Mouse (Mus musculus) midbrain, embryonic 15.5 days (tissue): ENCODE data around the gene Map3k19. TPM values are rescaled to one million over a fixed set of nuclear protein-coding genes. Genes with fewer than 3 reads are reported as not detected.

Experiments
- ATAC-seq: fragments of 200-750 bp; cut with Nextera tagmentation; replicated peaks from 2 replicates; pipeline ENCODE4 v1.8.0; 2017; ENCODE audit warnings: moderate TSS enrichment
- H3K27ac ChIP-seq: fragments of 300-500 bp; sonication (generic); 2 replicates; pipeline ENCODE4 v1.5.1; 2015; ENCODE audit warnings: mild to moderate bottlenecking, inconsistent platforms
- H3K27me3 ChIP-seq: fragments of 300-500 bp; sonication (generic); replicated peaks from 2 replicates; pipeline ENCODE4 v1.6.1; 2015; ENCODE audit warnings: inconsistent platforms
- H3K36me3 ChIP-seq: fragments of 300-500 bp; sonication (generic); replicated peaks from 2 replicates; pipeline ENCODE4 v1.6.1; 2015; ENCODE audit warnings: inconsistent platforms
- H3K4me1 ChIP-seq: fragments of 300-500 bp; sonication (generic); 2 replicates; pipeline ENCODE4 v1.6.1; 2015; ENCODE audit warnings: inconsistent platforms
- H3K4me2 ChIP-seq: fragments of 300-500 bp; sonication (generic); 2 replicates; pipeline ENCODE4 v1.6.1; 2015; ENCODE audit warnings: inconsistent platforms, mild to moderate bottlenecking, moderate library complexity
- H3K4me3 ChIP-seq: fragments of 300-500 bp; sonication (generic); 2 replicates; pipeline ENCODE4 v1.5.1; 2015; ENCODE audit warnings: mild to moderate bottlenecking, inconsistent platforms
- H3K9ac ChIP-seq: fragments of 300-500 bp; sonication (generic); 2 replicates; pipeline ENCODE4 v1.6.1; 2015; ENCODE audit warnings: mild to moderate bottlenecking, inconsistent platforms
- H3K9me3 ChIP-seq: fragments of 300-500 bp; sonication (generic); 2 replicates; pipeline ENCODE4 v1.6.1; 2016; ENCODE audit warnings: inconsistent platforms
- WGBS: fragments of 180-500 bp; shearing (Covaris S2); methylation state at CpG from one replicate; pipeline ENCODE4 v1.1.7; 2015; ENCODE audit warnings: mixed read lengths; 5-methylcytosine and 5-hydroxymethylcytosine counted together
- polyA plus RNA-seq: library from polyadenylated mRNA; unstranded; fragments of >200 nt; fragmentation: Nextera tagmentation; extraction: Ambion mirVana; gene quantifications from 2 replicates; pipeline ENCODE4 v1.2.1, GENCODE M21; 2015

Map3k19 gene
- 0.58 and 0.95 TPM in 2 replicates for polyA plus RNA-seq

DNA sequence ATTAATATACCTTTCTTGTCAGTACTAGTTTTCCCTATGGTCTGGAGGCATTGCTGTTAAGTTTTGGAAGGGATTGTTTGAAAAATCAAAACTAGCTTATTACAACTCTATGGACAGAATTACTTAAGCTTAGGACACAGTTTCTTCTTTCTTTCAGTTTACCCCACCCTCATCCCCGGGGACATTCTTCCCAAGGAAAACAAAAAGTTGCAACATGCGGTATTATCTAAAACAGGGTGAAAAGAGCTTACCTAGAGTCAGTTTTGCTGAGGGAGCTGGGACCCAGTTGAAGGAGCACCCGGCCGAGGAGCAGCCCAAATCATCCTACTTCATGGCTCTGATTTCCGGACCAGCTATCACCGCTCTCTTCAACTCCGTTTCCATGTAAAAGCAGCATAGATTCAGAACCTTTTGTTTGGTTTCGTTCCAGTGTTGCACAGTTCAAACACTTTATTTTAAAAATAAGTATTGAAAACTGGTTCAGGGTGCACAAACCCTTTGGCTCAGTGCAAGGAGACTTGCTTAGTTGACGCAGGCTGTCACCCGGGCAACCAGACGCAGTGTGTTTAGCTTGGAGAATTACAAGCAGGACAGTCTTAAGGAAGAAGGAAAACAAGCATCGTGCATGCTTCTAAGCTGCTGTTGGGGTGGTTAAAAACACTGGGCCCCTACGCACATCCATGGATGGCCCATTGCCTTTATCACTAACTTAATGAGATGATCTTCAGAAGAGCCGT lies at the start of gene Map3k19:
Gene Map3k19, minus strand, starts transcription at position 546 of the 737 bp plus-strand sequence.
- Histone ChIP-seq H3K4me2 (no peak within 1 kb of the TSS), H3K4me1 (no peaks in the 10 kb centered on the region), H3K9ac (no peak within 1 kb of the TSS), H3K36me3 (no peaks in the 10 kb centered on the region), H3K4me3 (peak within 1 kb of the TSS; percentile 6; the same call in 1 of the 2 replicates), H3K27ac (no peak within 1 kb of the TSS), H3K27me3 (no peaks in the 10 kb centered on the region), H3K9me3 (peaks cover 8% of the 10 kb centered on the region; the same call in 1 of the 2 replicates)
- no peak for ATAC-seq
- 60% methylated on average over 14 of the region's 14 CpGs for WGBS

DNA sequence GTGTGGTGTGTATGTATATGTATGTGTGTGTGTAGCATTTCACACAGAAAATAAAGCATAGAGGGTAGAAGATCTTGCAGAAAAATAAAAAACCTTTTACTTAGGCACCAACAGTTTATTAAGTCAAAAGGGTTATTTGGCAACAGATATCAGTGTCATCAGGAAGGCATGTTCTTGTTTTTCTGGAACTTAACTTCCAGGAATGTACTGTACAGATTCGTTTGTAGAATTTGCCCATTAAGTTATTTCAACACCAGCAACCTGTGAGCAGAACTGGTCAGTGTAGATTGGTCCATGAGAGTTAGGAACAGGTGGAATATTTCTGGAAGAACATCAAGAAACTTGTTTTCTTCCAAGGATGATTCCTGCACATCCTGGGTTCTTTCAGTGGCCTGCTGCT lies 44.6 kb upstream of the Map3k19 start:
- no peak for ATAC-seq
- 92% methylated on average over 1 of the region's 1 CpGs for whole genome bisulfite sequencing
- H3K4me3 ChIP-seq = no peak overlapping the region
- no peaks in the 10 kb centered on the region; the same call in 1 of the 2 replicates for H3K36me3 ChIP-seq
- H3K4me1 ChIP-seq = no peaks in the 10 kb centered on the region
- no peak overlapping the region for H3K4me2 ChIP-seq
- no peaks in the 10 kb centered on the region for H3K27me3 ChIP-seq
- no peak overlapping the region for H3K9ac ChIP-seq
- no peaks in the 10 kb centered on the region for H3K9me3 ChIP-seq
- H3K27ac ChIP-seq = no peak overlapping the region

DNA sequence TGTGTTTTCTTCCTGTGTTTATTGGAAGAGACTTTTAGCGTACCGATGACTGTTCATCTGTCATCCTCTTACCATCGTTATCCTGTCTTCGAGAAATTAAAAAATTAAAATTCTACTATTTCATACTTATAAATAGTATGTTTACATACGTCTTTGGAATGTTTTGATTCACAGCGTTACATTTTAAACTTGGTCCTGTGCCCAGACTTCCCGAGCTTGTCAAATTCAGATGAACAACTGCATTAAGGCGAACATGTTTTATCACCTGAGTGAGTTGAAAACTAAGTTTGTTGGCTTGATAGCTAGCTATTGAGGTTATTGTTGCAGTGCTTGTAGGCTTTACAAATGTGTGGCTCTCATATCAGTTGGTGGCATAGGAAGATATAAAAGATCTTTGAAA lies 14.4 kb upstream of the Map3k19 start:
- ATAC-seq = no peak
- Histone ChIP-seq H3K9ac (peak overlapping the region; percentile 67), H3K36me3 (no peaks in the 10 kb centered on the region), H3K4me2 (peak overlapping the region; percentile 60), H3K4me3 (peak overlapping the region; percentile 78), H3K27ac (peak overlapping the region; percentile 84), H3K9me3 (no peaks in the 10 kb centered on the region), H3K27me3 (no peaks in the 10 kb centered on the region), H3K4me1 (peaks cover 13% of the 10 kb centered on the region)
- WGBS = 49% methylated on average over 8 of the region's 8 CpGs

DNA sequence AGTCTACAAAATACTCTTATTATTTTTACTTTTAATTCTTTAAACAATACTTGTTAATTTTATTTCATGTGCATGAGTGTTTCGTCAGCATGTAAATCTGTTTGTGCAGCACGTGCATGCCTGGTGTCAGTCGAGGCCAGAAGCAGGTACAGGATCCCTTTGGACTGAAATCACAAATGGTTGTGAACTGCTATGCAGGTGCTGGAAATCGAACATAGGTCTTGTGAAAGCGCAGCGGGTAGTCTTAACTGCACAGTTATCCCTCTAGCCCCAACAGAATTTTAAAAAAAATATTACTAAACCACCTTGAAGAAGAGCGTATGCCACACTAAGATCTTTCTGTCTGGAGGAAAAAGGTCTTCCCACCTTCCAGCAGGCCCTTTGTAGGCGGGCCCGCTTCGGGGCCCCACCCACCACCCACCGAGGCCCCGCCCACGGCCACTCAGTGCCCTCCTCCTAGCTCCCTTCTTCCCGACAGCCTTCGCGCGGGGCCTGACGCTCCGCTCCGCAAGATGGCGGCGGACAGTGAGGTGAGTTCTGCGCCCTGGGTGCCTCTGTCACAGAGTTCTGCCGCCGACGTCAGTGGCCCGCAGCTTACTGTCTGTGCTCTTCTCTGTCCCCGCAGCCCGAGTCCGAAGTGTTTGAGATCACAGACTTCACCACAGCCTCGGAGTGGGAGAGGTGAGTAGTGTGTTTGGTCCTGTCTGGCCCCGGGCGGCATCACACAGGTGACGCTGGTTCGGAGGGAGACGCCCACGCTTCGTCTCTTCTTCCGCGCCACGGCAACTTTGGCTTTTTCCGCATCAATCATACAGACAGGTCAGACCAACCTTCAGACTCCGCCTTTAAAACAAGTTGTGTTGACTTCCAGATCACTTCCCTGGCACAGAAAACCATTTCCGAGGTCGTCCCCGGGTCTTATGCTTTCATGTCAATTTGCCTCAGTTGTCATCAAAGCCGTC lies 13.8 kb upstream of the Map3k19 start, which contains the start of gene Rab3gap1:
Gene Rab3gap1, plus strand, starts transcription at position 474 of the 962 bp plus-strand sequence.
- Histone ChIP-seq H3K27me3 (no peaks in the 10 kb centered on the region), H3K4me3 (peak within 1 kb of the TSS; percentile 78), H3K9me3 (no peaks in the 10 kb centered on the region), H3K27ac (peak within 1 kb of the TSS; percentile 84), H3K4me2 (peak within 1 kb of the TSS; percentile 60), H3K9ac (peak within 1 kb of the TSS; percentile 67), H3K36me3 (no peaks in the 10 kb centered on the region), H3K4me1 (peaks cover 13% of the 10 kb centered on the region)
- peak; percentile 99 for ATAC-seq
- 11% methylated on average over 47 of the region's 47 CpGs for WGBS

DNA sequence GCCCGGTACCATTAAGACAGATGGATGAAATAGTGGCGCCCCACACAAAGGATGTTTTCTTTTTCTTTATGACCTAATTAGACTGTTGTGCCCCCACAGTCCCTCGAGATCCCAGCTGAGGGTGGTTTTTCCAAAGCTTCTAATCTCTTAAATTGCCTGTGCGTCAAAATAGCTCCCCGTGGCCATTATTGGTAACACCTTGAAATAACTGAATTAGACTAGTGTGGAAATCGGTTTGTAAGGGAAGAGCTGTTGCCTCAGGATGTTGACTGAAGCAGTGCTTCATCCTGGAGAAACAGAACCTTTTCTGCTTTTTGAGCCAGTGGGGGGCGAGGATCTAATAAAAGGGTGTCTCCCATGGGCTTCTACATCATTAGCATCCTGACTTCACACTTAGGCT lies 9.0 kb upstream of the Map3k19 start:
- H3K27ac ChIP-seq = no peak overlapping the region

DNA sequence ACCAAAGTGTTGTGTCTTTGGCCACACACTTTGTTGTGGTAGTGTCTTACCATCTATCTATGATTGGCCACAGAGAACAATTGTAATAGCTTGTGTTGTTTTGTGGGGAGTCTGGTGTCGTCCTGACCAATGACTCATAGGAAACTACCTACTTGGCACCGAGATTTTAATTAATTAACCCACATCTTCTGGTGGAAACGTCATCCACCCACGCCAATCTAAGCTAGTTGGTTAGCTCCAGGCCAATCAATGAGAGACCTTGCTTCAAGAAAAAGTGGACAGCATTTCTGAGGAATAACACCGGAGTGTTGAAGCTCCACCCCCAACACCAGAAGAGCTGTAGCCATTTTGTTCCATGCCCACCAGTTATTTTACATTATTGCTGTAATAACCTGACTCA lies 7.1 kb upstream of the Map3k19 start:
- WGBS = 91% methylated on average over 5 of the region's 5 CpGs
- no peak for ATAC-seq

More for the DNA sequence above, 9.0 kb upstream of the Map3k19 start:
- H3K9ac ChIP-seq = no peak overlapping the region
- WGBS = 40% methylated on average over 7 of the region's 7 CpGs
- no peaks in the 10 kb centered on the region for H3K36me3 ChIP-seq
- H3K4me2 ChIP-seq = no peak overlapping the region
- ATAC-seq = no peak
- no peaks in the 10 kb centered on the region for H3K4me1 ChIP-seq
- H3K27me3 ChIP-seq = no peaks in the 10 kb centered on the region
- no peak overlapping the region for H3K4me3 ChIP-seq
- H3K9me3 ChIP-seq = no peaks in the 10 kb centered on the region

DNA sequence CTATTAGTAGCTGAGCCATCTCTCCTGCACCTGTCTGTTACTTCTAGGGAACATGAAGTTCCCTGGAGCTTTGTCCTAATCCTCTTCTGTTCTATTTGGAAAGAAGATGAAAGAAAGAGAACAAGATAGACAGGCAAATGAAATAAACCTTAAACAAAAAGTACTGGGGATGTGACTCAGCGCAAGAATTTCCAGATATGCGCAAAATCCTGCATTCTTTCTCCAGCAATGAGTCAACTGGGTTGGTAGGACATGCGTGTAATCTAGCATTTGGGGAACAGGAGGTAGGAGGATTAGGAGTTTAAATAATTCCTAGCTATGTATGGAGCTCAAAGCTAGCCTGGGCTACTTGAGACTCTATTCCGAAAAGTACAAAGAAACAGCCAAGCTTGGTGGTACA lies 5.7 kb upstream of the Map3k19 start:
- Histone ChIP-seq H3K9me3 (no peaks in the 10 kb centered on the region), H3K4me3 (no peak overlapping the region), H3K9ac (no peak overlapping the region), H3K27ac (no peak overlapping the region), H3K4me1 (no peaks in the 10 kb centered on the region), H3K4me2 (no peak overlapping the region), H3K27me3 (no peaks in the 10 kb centered on the region), H3K36me3 (no peaks in the 10 kb centered on the region)
- WGBS = 86% methylated on average over 4 of the region's 4 CpGs
- ATAC-seq = no peak

More for the DNA sequence above, 7.1 kb upstream of the Map3k19 start:
- no peak overlapping the region for H3K9ac ChIP-seq
- H3K27ac ChIP-seq = no peak overlapping the region
- H3K9me3 ChIP-seq = no peaks in the 10 kb centered on the region
- H3K4me3 ChIP-seq = no peak overlapping the region
- H3K36me3 ChIP-seq = no peaks in the 10 kb centered on the region
- no peaks in the 10 kb centered on the region for H3K27me3 ChIP-seq
- no peak overlapping the region for H3K4me2 ChIP-seq
- no peaks in the 10 kb centered on the region for H3K4me1 ChIP-seq

DNA sequence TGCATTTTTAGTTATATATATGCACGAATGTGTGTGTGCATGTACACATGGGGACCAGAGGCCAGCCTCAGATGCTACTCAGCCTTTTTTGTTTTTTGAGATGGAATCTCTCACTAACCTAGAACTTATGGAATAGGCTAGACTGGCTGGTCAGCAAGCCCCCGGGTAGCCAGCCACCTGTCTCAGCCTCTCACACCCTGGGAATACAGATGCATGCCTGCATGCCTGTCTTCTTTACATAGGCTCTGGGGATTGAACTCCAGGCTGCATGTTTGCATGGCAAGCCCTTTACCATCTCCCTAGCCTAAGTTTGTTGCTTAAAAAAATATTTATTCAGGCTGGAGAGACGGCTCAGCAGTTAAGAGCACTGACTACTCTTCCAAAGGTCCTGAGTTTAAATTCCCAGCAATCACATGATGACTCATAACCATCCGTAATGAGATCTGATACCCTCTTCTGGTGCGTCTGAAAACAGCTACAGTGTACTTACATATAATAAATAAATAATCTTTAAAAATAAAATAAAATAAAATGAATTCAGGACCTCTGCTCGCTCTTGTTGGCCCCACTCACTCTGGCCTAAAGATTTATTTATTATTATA lies 5.1 kb upstream of the Map3k19 start:
- ATAC-seq = no peak
- whole genome bisulfite sequencing = 84% methylated on average over 6 of the region's 6 CpGs
- Histone ChIP-seq H3K4me3 (no peak overlapping the region), H3K9ac (no peak overlapping the region), H3K36me3 (no peaks in the 10 kb centered on the region), H3K27ac (no peak overlapping the region), H3K4me2 (no peak overlapping the region), H3K4me1 (no peaks in the 10 kb centered on the region), H3K27me3 (no peaks in the 10 kb centered on the region), H3K9me3 (no peaks in the 10 kb centered on the region)

DNA sequence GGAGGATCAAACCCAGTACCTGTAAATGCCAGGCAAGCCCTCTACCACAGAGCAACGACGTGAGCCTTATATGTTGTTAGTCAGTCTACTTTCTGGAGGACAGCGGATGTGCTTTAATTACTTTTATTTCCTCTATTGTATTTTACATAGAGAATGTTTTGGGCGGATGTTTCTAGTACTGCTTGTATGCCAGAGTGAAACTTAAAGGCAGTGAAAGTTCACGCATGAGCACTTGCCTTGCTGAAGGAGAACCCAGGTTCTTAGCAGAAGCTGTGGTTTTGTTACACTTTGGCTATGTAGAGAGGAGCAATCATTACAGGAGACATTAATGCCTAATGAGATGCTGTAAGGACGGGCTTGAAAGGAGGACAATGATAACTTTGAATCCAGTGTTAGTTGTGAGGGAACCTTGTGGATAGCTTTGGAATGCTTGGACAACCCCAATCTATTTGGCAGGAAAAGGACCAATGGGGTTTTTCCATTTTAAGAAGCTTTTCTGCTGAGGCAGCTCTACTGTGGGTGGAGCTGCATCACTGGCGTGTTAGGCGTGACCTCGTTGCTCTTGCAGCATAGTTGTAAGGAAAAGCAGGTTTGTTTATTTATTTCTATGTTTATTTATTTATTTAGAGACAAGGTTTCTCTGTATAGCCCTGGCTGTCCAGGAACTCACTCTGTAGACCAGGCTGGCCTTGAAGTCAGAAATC lies 4.3 kb upstream of the Map3k19 start:
- Histone ChIP-seq H3K4me3 (no peak overlapping the region), H3K9ac (no peak overlapping the region)
- WGBS = 87% methylated on average over 9 of the region's 9 CpGs

DNA sequence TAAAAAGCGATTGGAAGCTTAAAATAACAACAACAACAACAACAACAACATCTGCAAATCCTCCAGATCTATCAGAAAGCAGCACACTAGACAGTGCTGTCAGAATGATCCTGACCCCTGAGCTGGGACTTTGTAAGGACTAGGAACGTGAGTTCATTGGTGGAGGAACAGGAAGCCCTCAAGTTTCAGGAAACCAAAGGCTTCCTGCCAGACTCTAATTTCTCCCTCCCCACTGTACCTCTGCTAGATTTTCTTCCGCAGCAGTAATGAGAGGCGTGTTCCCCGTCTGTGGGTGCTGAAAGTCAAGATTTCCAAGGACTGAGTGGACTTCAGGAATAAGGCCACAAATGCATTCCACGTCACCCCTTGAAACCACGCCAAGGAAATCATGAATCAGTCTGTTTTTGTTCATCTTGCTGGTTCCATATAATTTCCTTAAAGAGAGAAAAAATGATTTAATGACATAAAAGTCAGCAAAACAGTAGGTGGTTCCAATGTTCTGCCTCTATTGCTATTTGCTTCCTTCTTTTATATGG lies 4.7 kb downstream of the Map3k19 start:
- H3K4me3 ChIP-seq = no peak overlapping the region
- no peak overlapping the region for H3K4me2 ChIP-seq
- no peaks in the 10 kb centered on the region for H3K36me3 ChIP-seq
- H3K27me3 ChIP-seq = no peaks in the 10 kb centered on the region
- 82% methylated on average over 7 of the region's 7 CpGs for whole genome bisulfite sequencing
- ATAC-seq = no peak
- peaks cover 8% of the 10 kb centered on the region; the same call in 1 of the 2 replicates for H3K9me3 ChIP-seq
- H3K4me1 ChIP-seq = no peaks in the 10 kb centered on the region
- no peak overlapping the region for H3K9ac ChIP-seq
- no peak overlapping the region for H3K27ac ChIP-seq

More for the DNA sequence above, 4.3 kb upstream of the Map3k19 start:
- no peak for ATAC-seq
- no peaks in the 10 kb centered on the region for H3K36me3 ChIP-seq
- H3K4me1 ChIP-seq = no peaks in the 10 kb centered on the region
- H3K4me2 ChIP-seq = no peak overlapping the region
- no peaks in the 10 kb centered on the region for H3K27me3 ChIP-seq
- H3K27ac ChIP-seq = no peak overlapping the region
- H3K9me3 ChIP-seq = no peaks in the 10 kb centered on the region

DNA sequence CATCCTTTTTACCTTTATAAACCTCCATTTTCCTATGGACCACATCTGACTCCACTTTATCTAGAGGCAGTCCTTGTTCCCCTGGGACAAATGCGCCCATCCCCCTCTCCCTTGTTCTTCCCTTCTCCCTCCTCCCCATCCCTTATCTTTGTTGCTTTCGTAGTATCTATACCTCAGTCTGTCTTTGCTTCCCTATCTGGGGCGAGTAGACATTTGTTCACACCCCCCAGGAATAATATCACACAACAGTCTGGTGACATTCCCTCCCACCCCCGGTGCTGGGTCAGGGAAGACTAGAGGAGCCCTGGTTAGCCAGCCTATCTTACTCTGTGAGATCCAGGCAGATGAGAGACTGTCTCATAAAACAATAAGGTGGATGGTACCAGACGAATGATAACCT lies 9.4 kb downstream of the Map3k19 start:
- Histone ChIP-seq H3K4me1 (no peaks in the 10 kb centered on the region), H3K27me3 (no peaks in the 10 kb centered on the region), H3K9me3 (no peaks in the 10 kb centered on the region), H3K9ac (no peak overlapping the region), H3K4me3 (no peak overlapping the region), H3K36me3 (no peaks in the 10 kb centered on the region), H3K4me2 (no peak overlapping the region), H3K27ac (no peak overlapping the region)
- WGBS = 81% methylated on average over 5 of the region's 5 CpGs
- no peak for ATAC-seq
